Mouse (Mus musculus) ovary, adult 18-20 months (tissue): ENCODE data around the gene Lamtor3.
"Not testable (repeated sequence)": the region's sequence is repeated elsewhere in the genome, so short reads cannot be mapped to it uniquely, and the experiment has no call there.

Experiments used
- DNase-seq: peaks from one replicate; pipeline ENCODE4 v3.0.0; 2022; ENCODE audit warnings: low spot score, mixed read lengths

Lamtor3 gene

DNA sequence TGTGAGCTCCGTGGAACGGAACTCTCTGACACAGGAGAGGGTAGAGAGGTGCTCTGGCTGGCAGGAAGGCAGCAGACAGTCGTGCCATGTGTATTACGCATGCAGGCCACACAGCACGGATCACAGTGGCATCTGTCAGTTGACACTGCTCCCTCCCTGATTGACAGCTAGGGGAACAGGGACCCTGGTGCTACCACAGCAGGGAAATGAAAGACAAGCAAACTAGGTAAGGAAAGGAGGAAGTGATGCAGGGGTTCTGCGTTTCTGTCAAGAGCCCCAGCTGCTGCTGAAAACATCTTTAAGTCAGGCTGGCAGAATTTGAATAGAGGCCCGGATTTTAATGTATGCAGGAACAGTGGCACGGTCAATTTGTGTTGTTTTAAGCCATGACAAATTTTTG lies 45.2 kb downstream of the Lamtor3 start:
- DNase-seq: no peak

DNA sequence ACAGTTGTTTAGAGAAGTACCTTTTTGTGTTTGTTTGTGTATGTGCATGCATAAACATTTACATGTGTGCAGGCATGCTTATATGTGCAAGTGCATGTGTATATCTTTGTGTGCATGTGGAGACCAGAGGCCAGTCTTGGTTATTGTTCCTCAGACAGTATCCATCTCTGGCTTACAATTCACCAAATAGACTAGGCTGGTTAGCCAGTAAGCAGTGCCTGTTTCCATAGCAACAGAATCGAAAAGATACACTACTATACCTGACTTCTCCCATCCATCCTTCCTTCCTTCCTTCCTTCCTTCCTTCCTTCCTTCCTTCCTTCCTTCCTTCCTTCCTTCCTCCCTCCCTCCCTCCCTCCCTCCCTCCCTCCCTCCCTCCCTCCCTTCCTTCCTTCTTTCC lies 45.7 kb downstream of the Lamtor3 start:
- not testable (repeated sequence) for DNase-seq

DNA sequence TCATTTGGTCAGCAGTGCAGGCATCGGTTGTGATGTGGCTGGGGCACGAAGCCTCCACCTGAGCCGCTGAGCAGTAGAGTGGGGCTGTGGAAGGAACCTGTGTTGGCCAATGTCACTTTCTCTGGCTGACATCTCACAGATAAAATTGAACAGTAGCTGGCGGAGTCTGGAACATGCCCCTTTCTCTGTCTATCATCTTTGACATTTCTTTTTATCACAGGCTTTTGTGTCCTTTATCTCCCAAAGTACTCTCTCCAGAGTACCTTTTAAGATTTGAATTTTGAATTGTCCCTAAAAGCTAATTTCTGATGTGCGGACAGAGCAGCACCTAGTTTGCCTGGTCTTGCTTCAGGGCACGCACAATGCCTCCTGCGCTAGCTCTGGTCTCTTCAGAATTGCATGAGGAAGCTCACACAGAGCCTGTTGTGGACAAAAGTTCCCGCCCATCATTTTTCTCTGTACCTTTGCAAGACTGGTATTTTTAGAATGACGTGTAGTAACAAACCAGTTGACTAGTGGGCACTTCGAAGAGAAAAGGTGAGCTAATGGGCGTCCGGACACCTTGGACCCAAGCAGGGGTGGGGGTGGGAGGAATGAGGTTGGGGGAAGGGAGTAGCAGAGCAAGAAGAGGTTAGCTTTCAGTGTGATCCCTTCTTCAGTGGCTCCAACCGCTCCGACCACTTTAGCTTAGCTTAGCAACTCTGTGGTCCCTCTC lies 50.0 kb downstream of the Lamtor3 start:
- no peak for DNase-seq

DNA sequence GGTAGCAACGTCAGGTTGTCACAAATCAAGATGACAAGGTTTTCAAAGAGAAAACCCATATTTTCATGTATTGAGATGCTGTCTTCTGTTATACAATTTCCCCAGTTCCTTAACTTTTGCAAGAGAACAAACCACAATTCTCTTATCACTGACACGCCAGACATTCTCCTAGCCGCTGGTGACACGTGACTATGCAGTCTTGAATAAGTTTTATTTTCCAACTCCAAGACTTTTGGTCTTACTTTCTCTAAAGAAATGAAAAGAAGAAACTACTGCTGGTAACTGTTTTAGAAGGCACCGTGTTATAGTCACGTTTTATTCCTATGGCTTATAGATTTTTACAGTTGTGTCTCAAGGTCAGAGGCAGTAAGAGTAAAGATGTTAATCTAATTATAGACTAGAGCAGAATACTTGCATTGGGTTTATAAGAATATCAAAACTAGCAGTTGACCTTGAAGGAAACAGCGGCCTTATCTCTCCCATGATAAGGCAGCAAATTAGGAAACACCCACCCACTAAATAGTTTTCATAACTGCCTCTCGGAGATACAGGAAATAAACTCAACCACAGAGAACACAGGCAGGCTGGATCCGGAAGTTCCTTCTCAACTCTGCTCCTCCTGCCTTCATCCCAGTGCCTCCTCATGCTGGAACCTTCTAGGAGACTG lies 50.6 kb downstream of the Lamtor3 start:
- DNase-seq: no peak

DNA sequence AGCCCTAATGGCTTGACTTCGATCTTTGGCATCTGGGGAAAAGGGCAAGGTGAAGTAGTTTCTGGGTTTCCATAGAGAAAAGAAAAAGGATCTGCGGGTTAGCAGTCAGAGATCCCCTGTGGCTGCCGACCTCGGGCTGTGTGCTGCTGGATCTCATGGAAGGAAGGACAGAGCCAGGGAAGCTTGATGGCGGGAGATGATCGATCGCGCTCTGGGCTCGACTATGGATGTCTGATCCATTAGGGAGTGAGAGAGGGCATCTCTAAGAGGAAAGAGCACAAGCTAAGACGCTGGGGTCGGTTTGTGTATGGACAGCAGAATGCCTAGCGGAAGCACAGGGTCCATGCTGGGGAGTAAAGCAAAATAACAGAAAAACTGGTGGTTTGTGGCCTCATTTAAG lies 51.6 kb downstream of the Lamtor3 start:
- peak; percentile 24 for DNase-seq

DNA sequence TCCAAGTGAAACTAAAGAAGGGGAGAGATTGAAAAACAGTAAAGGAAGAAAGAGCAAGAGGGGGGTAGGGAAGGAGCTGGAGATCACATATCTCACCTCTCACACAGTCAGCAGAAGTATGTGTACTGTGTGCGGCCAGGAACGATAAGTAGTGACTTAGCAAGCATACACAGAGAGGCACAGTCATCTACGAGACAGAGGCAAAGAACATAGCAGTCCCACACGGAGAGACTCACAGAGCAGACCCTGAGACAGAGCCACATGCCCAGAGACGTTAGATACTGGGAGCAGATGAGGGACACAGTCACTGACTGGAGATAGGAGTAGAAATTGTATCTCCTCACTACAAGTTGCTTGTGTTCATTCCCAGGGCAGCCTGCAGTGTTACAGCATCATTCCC lies 53.9 kb downstream of the Lamtor3 start:
- no peak for DNase-seq

DNA sequence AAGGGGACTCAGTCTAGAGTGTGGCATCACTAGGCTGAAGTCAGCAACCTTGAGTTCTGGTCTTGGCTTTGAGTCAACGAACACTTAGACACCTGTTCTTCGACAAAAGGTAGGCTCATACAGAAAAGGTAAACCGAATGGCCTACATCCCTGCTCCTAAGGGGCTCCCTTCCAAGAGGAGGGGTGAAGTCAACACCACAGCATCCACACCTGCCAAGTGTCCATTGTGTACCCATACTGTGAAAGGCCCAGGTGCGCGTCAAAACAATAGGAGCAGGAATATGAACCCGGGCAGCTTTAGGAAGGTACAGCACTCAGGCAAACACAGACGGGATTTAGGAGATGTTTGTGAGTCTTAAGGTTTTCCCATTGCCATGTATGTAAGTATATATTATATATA lies 54.7 kb downstream of the Lamtor3 start:
- DNase-seq: no peak

DNA sequence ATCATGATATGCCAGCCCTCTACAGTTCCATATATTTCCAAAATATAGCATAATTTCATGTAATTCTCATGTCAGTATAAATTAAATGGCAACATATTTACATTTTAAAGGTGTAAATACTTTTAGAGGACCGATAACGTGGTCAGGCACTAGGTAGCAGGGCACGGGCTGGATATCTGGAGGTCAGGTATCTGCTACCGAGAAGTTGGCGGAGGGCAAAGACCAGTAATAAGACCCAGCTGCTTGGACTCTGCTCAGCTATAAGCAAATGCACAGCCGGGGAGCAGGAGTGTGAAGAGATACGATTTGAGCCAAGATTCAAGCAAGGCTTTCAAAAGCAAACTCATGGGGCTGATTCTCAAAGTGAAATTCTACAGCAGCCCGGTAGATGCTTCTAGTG lies 56.0 kb downstream of the Lamtor3 start:
- DNase-seq: no peak

DNA sequence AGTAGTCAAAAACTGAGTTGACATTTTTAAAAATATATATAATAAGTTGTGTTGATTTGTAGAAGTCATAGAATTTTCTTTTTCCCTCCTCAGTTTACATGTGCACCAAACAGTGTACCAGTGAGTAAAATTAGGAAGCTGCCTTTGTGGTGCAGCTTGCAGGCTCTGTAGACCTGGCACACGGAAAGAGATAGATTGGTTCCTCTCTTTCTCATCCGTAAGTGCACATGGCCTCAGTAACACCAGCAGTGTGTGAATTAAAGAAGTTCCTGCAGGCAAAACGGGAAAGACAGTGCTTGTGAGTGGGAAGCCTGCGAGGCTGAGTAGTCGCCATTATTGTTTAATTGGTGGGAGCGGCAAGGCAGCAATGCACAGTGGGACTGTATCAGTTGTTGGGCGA lies 57.1 kb downstream of the Lamtor3 start:
- DNase-seq: no peak

DNA sequence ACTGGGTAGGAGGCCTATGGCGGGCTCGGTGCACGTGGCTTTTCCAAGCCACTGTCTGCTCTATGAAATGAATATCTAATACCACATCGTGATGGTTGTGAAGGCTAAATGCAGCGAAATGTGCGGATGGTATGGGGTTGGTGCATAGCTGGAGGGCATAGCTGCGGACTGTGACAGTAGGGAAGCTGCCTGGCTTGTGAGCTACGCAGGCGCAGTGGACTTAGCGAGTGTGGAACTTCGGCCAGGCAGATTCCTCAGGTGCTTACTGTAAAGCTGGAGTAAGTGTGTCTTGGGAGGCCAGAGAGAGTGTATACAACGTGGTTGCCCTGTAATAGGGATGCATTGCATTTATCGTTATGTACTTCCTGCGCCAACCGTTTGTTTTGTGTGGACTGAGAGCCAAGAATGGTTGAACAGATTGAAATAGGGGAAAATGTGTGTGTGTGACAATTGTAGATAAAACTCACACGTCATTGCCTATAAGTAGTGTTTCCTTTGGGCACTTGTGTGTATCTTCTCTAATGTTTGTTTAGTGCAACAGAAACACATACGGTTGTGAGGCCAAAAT lies 57.6 kb downstream of the Lamtor3 start:
- DNase-seq: no peak

DNA sequence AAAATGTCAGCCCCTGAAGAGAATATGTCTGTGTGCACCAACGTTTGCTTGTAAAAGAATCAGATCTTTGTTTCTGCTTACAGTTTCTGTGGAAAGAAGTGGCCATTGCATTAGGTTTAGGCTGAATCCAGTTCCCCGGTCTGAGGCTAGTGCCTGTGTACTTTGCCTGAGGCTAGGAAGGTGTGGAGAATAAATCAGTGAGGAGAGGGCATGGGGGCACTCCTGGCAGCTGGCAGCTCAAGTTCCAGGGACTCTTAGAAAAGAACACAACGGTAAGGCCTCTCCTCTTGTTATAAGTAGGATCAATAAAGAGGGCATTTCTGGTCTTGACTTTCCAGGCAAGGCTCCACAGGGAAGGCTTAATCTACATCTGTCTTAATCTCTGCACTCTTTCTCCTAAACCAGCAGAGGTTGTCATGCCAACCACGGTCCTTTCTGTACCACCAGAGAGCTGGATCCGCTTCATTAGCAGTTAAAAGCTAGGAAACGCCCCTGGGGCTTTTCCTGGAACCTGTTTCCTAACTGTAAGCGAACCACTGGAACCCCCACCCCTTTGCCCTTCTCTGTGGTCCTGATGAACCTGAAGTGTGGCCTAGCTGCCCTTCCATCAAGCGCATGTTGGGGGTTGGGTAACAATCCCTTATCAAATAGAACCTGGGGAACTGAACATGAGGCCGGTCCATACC lies 58.8 kb downstream of the Lamtor3 start:
- no peak for DNase-seq

DNA sequence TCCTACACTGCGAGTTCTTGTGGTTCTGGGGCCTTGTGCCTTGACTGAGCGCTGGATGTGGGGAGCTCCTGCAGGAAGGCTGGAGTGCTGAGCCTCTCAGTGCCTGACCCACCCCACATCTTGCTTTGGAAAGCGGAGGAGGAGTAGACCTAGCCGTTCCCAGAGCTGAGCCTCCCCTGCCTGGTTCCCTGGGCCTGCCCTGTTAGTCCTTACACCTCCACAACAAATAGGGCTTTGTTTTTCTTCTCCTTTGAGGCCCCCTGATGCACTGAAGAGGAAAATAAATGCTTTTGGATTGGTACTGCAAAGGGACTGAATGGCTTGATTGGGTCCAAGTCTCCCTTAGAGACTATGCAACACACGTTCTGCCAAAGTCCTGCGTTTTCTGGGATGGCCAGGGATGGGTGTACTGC lies 59.3 kb downstream of the Lamtor3 start:
- no peak for DNase-seq

DNA sequence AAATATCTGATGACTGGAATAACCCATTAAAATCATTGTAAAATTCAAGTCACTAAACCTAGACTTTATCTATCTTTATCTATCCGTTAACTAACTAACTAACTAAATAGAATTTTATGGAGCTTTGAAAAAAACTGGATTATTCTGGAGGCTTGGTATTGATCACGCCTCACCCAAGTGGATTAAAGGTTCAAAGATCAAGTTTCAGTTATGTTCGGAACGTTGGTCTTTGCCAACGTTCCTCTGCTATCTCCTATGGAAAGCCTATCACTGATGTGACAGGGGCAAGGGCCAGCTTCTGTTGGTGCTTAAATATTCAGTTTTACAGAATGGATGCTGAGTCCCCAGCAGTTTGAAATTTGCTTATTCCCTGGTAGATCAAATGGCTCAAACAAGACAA lies 59.9 kb downstream of the Lamtor3 start:
- DNase-seq: no peak
